ENCODE assay signal across 8 mouse cellular contexts in the genomic region with DNA sequence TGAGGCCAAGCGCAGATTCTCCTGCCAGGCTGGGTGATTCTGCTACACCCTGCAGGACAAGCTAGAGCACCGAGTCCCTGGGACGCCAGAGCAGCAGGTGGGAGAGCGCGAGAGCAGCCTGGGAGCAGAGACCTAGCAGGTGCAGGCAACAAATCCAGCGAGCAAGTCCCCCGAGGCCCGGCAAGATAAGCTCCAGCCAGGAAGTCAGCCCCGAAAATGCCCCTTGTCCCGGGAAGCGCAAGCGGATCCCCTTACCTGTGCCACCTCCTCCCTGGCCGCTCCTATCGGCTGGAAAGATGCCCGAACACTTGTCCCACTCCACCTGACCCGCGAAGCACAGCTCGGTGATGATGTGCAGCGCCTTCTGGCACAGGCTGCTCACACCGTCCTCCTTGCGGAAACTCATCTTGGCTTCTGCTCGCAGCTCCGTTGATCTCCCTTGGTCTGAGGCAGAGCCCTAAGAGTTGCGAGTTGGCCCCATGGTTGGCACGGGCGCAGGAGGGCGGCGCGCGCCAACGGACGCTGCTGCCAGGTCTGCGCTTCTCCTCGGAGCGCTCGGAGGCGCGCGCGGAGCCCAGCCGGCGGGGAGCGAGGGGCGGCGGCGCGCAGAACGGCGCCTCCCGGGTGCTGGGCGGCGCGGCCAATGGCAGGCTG. TPM values are rescaled to one million over a fixed set of nuclear protein-coding genes. Genes with fewer than 3 reads are reported as not detected.
DNase-seq lines count a peak whose midpoint lies in the region; ATAC-seq and TF ChIP-seq lines count a peak whose summit lies in the region.

A gene (minus strand): TSS at position 497 of the 654 bp plus-strand sequence.

- no peaks in the 10 kb centered on the region for H3K9me3 ChIP-seq in lung, postnatal 0 days (ENCODE audit: low read length)
- no peaks in the 10 kb centered on the region for H3K9me3 ChIP-seq in heart, embryonic 15.5 days (replicated peaks)
- no peaks in the 10 kb centered on the region for H3K9me3 ChIP-seq in midbrain, embryonic 11.5 days (ENCODE audit: control insufficient read depth, low read length)
- no peaks in the 10 kb centered on the region for H3K9me3 ChIP-seq in stomach, postnatal 0 days (ENCODE audit: control insufficient read depth, low read length)

- no peak within 1 kb of the TSS for H3K9ac ChIP-seq in lung, postnatal 0 days (replicated peaks; ENCODE audit: low read depth)
- H3K9ac ChIP-seq in heart, embryonic 15.5 days, result 0 out of 2 replicates have a peak within 1 kb of the TSS, but pooled peaks have one; percentile 9
- H3K9ac ChIP-seq in midbrain, embryonic 11.5 days (ENCODE audit: low read length), result peak within 1 kb of the TSS; percentile 42; the same call in 1 of the 2 replicates
- no peak within 1 kb of the TSS for H3K9ac ChIP-seq in stomach, postnatal 0 days (ENCODE audit: low read length)

- peak; percentile 17; the same call in 1 of the 2 replicates for ATAC-seq in lung, postnatal 0 days
- peak; percentile 62; the same call in 1 of the 2 replicates for ATAC-seq in heart, embryonic 15.5 days (replicated peaks; ENCODE audit: insufficient number of reproducible peaks, insufficient read depth, low FRiP score, low read depth)
- ATAC-seq in midbrain, embryonic 11.5 days (ENCODE audit: low FRiP score), result peak; percentile 80
- no peak for ATAC-seq in stomach, postnatal 0 days (ENCODE audit: low FRiP score, low TSS enrichment)

- peaks cover 9% of the 10 kb centered on the region; the same call in 1 of the 2 replicates for H3K27me3 ChIP-seq in lung, postnatal 0 days (replicated peaks; ENCODE audit: insufficient read depth, low read length)
- peaks cover 35% of the 10 kb centered on the region for H3K27me3 ChIP-seq in heart, embryonic 15.5 days
- H3K27me3 ChIP-seq in midbrain, embryonic 11.5 days (ENCODE audit: control insufficient read depth, insufficient read depth, low read length), result peaks cover 15% of the 10 kb centered on the region
- H3K27me3 ChIP-seq in stomach, postnatal 0 days (ENCODE audit: control insufficient read depth, insufficient read depth, low read length), result 0 out of 2 replicates have a peak, but pooled peaks cover 2% of the 10 kb centered on the region

- DNase-seq in lung, postnatal 0 days (ENCODE audit: low spot score), result no peak
- DNase-seq in lung, adult 2 months, result no peak
- peak; percentile 49 for DNase-seq in embryo, embryonic 9.5 days (ENCODE audit: extremely low spot score)
- DNase-seq in layer of hippocampus, postnatal 10 days (ENCODE audit: low spot score in 2 of 2), result peak; percentile 60 to 72
- DNase-seq in midbrain, embryonic 11.5 days (ENCODE audit: low spot score, missing footprints), result peak; percentile 93
- DNase-seq in stomach, postnatal 0 days (ENCODE audit: low spot score), result peak; percentile 19
- DNase-seq in lung, adult 18-20 months, result no peak

- no peak within 1 kb of the TSS for H3K27ac ChIP-seq in lung, postnatal 0 days (ENCODE audit: low read length)
- no peak within 1 kb of the TSS for H3K27ac ChIP-seq in heart, embryonic 15.5 days
- no peak within 1 kb of the TSS for H3K27ac ChIP-seq in midbrain, embryonic 11.5 days (ENCODE audit: low read depth, low read length)
- no peak within 1 kb of the TSS for H3K27ac ChIP-seq in stomach, postnatal 0 days (replicated peaks)

- TF ChIP-seq CTCF in lung, postnatal 0 days (IDR thresholded peaks at IDR 0.05), result no peak
- no peak for TF ChIP-seq CTCF in lung, adult 2 months (IDR thresholded peaks at IDR 0.05; ENCODE audit: insufficient read depth, low read length)
- no peak for TF ChIP-seq CTCF in stomach, postnatal 0 days (IDR thresholded peaks at IDR 0.05; ENCODE audit: low read depth)

- no peak for TF ChIP-seq POLR2A in lung, adult 2 months (IDR thresholded peaks at IDR 0.05; ENCODE audit: borderline replicate concordance, extremely low read depth, low read depth, low read length)

- WGBS in lung, postnatal 0 days, result under 1% methylated on average over 53 of the region's 53 CpGs
- under 1% methylated on average over 53 of the region's 53 CpGs for WGBS in lung, adult 2 months
- WGBS in heart, embryonic 15.5 days, result under 1% methylated on average over 53 of the region's 53 CpGs
- WGBS in midbrain, embryonic 11.5 days, result under 1% methylated on average over 52 of the region's 53 CpGs
- under 1% methylated on average over 47 of the region's 53 CpGs for WGBS in stomach, postnatal 0 days

- TF ChIP-seq EP300 in lung, postnatal 0 days (IDR thresholded peaks at IDR 0.05), result no peak
- no peak for TF ChIP-seq EP300 in stomach, postnatal 0 days (optimal IDR thresholded peaks at IDR 0.05)

- no peaks in the 10 kb centered on the region for H3K4me1 ChIP-seq in lung, postnatal 0 days (ENCODE audit: insufficient read depth, low read depth, low read length)
- H3K4me1 ChIP-seq in lung, adult 2 months (ENCODE audit: control insufficient read depth, insufficient read depth, low read length), result no peaks in the 10 kb centered on the region
- peaks cover 10% of the 10 kb centered on the region for H3K4me1 ChIP-seq in heart, embryonic 15.5 days (replicated peaks)
- 0 out of 2 replicates have a peak, but pooled peaks cover 3% of the 10 kb centered on the region for H3K4me1 ChIP-seq in midbrain, embryonic 11.5 days (ENCODE audit: control insufficient read depth, insufficient read depth, low read length)
- H3K4me1 ChIP-seq in stomach, postnatal 0 days (replicated peaks; ENCODE audit: control insufficient read depth, insufficient read depth), result no peaks in the 10 kb centered on the region

- H3K36me3 ChIP-seq in lung, postnatal 0 days (ENCODE audit: insufficient read depth, low read length), result no peaks in the 10 kb centered on the region
- H3K36me3 ChIP-seq in heart, embryonic 15.5 days, result no peaks in the 10 kb centered on the region
- H3K36me3 ChIP-seq in midbrain, embryonic 11.5 days (ENCODE audit: control insufficient read depth, insufficient read depth, low read length), result no peaks in the 10 kb centered on the region
- no peaks in the 10 kb centered on the region for H3K36me3 ChIP-seq in stomach, postnatal 0 days (ENCODE audit: control insufficient read depth, insufficient read depth, low read length)

- peak within 1 kb of the TSS; percentile 59 for H3K4me2 ChIP-seq in lung, postnatal 0 days (replicated peaks; ENCODE audit: low read depth, low read length)
- H3K4me2 ChIP-seq in heart, embryonic 15.5 days, result peak within 1 kb of the TSS; percentile 91
- peak within 1 kb of the TSS; percentile 98 for H3K4me2 ChIP-seq in midbrain, embryonic 11.5 days
- peak within 1 kb of the TSS; percentile 52 for H3K4me2 ChIP-seq in stomach, postnatal 0 days (replicated peaks; ENCODE audit: low read depth)

- H3K4me3 ChIP-seq in lung, postnatal 0 days (ENCODE audit: low read depth, low read length), result peak within 1 kb of the TSS; percentile 17; the same call in 1 of the 2 replicates
- no peak within 1 kb of the TSS for H3K4me3 ChIP-seq in lung, adult 2 months (replicated peaks; ENCODE audit: extremely low read depth, low read depth, low read length)
- H3K4me3 ChIP-seq in heart, embryonic 15.5 days, result peak within 1 kb of the TSS; percentile 52
- H3K4me3 ChIP-seq in midbrain, embryonic 11.5 days (ENCODE audit: low read depth, low read length), result peak within 1 kb of the TSS; percentile 56
- peak within 1 kb of the TSS; percentile 35 for H3K4me3 ChIP-seq in stomach, postnatal 0 days (ENCODE audit: low read depth, low read length)

RNA-seq across cellular contexts. Expression of the gene that starts here (rescaled TPM):
- 1.3 and 2.0 TPM in 2 replicates for polyA plus RNA-seq in lung, postnatal 0 days (2015; fragmentation: Nextera tagmentation; extraction: Ambion mirVana)
- polyA plus RNA-seq in lung, adult 2 months (2012; rRNA removed), result 0.55 and 0.66 TPM in 2 replicates
- 0.10 TPM in 1 of 2 replicates, not detected in the other for polyA plus RNA-seq in heart, embryonic 15.5 days (2015; fragmentation: Nextera tagmentation; extraction: Ambion mirVana)
- 1 to 10 TPM; 7.4 to 7.6 TPM for total RNA-seq in layer of hippocampus, postnatal 10 days (2021)
- polyA plus RNA-seq in midbrain, embryonic 11.5 days (2014; fragmentation: Nextera tagmentation; extraction: Ambion mirVana), result 0.16 and 0.19 TPM in 2 replicates
- 2.2 and 2.5 TPM in 2 replicates for polyA plus RNA-seq in stomach, postnatal 0 days (2015; fragmentation: Nextera tagmentation; extraction: Ambion mirVana)

Comparison
In these comparisons a context has a peak if more than half of its experiments do, and no peak if none do; other contexts are left out.
1. Peak in ATAC-seq, H3K4me3 ChIP-seq, H3K9ac ChIP-seq and H3K4me2 ChIP-seq in heart, embryonic 15.5 days; RNA of the gene not detected or under 1 TPM.
2. Peak in DNase-seq, ATAC-seq, H3K4me3 ChIP-seq, H3K9ac ChIP-seq and H3K4me2 ChIP-seq in midbrain, embryonic 11.5 days; RNA of the gene not detected or under 1 TPM.
3. DNase-seq: peak in embryo, embryonic 9.5 days (single experiment), layer of hippocampus, postnatal 10 days (2 of 2) and stomach, postnatal 0 days (single experiment); none in lung, postnatal 0 days (single experiment), lung, adult 2 months (single experiment) and lung, adult 18-20 months (0 of 2).
4. Peak in every context shown above with its lines, with median percentiles within 50 percentile points of each other: H3K4me2 ChIP-seq.